ENCODE assay signal across 7 mouse cellular contexts in the genomic region with DNA sequence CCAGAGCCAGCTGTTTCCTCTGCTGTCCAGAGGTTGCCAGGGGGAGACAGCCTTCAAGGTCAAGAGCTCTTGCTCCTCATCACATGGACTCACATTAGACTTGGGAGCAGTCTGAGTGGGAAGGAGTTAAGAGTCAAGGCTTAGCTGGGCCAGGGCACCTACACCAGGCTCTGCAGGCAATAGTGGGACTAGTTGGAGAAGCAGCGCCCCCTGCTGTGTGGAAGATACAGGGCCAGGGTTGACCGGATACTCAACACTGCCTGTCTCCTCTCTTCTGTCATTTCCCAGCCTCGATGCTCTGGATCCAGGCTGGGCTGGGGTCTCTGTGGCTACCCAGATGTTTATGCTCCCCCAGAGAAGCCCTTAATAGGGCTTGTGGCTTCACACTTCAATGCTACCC. TPM values are rescaled to one million over a fixed set of nuclear protein-coding genes. Genes with fewer than 3 reads are reported as not detected.
DNase-seq lines count a peak whose midpoint lies in the region; ATAC-seq and TF ChIP-seq lines count a peak whose summit lies in the region.

No protein-coding gene starts in this region.

- peak; percentile 69 for TF ChIP-seq CTCF in kidney, postnatal 0 days (IDR thresholded peaks at IDR 0.05; ENCODE audit: low read depth)
- TF ChIP-seq CTCF in liver, postnatal 0 days (IDR thresholded peaks at IDR 0.05; ENCODE audit: low read depth), result peak; percentile 78

- H3K4me3 ChIP-seq in kidney, postnatal 0 days (replicated peaks; ENCODE audit: low read depth, low read length), result no peak overlapping the region
- H3K4me3 ChIP-seq in liver, postnatal 0 days (ENCODE audit: low read depth, low read length), result no peak overlapping the region

- H3K27ac ChIP-seq in kidney, postnatal 0 days, result no peak overlapping the region
- H3K27ac ChIP-seq in liver, postnatal 0 days (ENCODE audit: low read depth), result no peak overlapping the region

- no peak overlapping the region for H3K9ac ChIP-seq in kidney, postnatal 0 days (ENCODE audit: low read depth, low read length)
- H3K9ac ChIP-seq in liver, postnatal 0 days (replicated peaks), result no peak overlapping the region

- WGBS in kidney, postnatal 0 days, result 21% methylated on average over 3 of the region's 3 CpGs
- WGBS in liver, postnatal 0 days (ENCODE audit: insufficient replicate concordance), result 11% methylated on average over 3 of the region's 3 CpGs

- no peak for ATAC-seq in kidney, postnatal 0 days (replicated peaks; ENCODE audit: low FRiP score, low read depth)
- 0 out of 2 replicates have a peak, but pooled peaks have one; percentile 24 for ATAC-seq in liver, postnatal 0 days

- H3K4me2 ChIP-seq in kidney, postnatal 0 days (ENCODE audit: low read length), result no peak overlapping the region
- H3K4me2 ChIP-seq in liver, postnatal 0 days (ENCODE audit: low read depth, low read length), result no peak overlapping the region

- no peak for TF ChIP-seq EP300 in liver, postnatal 0 days (IDR thresholded peaks at IDR 0.05; ENCODE audit: low read depth)

- H3K9me3 ChIP-seq in kidney, postnatal 0 days (replicated peaks; ENCODE audit: low read length), result no peaks in the 10 kb centered on the region
- H3K9me3 ChIP-seq in liver, postnatal 0 days (ENCODE audit: low read length), result no peaks in the 10 kb centered on the region

- H3K36me3 ChIP-seq in kidney, postnatal 0 days (ENCODE audit: insufficient read depth, low read length), result no peaks in the 10 kb centered on the region
- no peaks in the 10 kb centered on the region for H3K36me3 ChIP-seq in liver, postnatal 0 days (replicated peaks; ENCODE audit: insufficient read depth, low read length)

- H3K4me1 ChIP-seq in kidney, postnatal 0 days (replicated peaks; ENCODE audit: insufficient read depth, low read length), result peaks cover 16% of the 10 kb centered on the region
- H3K4me1 ChIP-seq in liver, postnatal 0 days (ENCODE audit: insufficient read depth), result peaks cover 6% of the 10 kb centered on the region; the same call in 1 of the 2 replicates

- peak; percentile 44 to 45 for DNase-seq in lung, adult 18-20 months
- DNase-seq in lung, postnatal 25 days (ENCODE audit: low spot score), result no peak
- peak; percentile 77 for DNase-seq in NIH3T3 (ENCODE audit: low read depth)
- peak; percentile 16 for DNase-seq in c-Kit-negative CD71-positive TER-119-positive erythroid progenitor cells, embryonic 14.5 days (ENCODE audit: low read depth, low spot score)
- DNase-seq in kidney, postnatal 0 days (ENCODE audit: low spot score), result peak; percentile 71
- DNase-seq in liver, postnatal 0 days, result peak; percentile 80
- DNase-seq in thymus, postnatal 25 days, result peak; percentile 28

- no peaks in the 10 kb centered on the region for H3K27me3 ChIP-seq in kidney, postnatal 0 days (ENCODE audit: insufficient read depth, low read length)
- no peaks in the 10 kb centered on the region for H3K27me3 ChIP-seq in liver, postnatal 0 days (ENCODE audit: insufficient read depth, low read length)

RNA-seq across cellular contexts. Expression of a gene that starts 3.6 kb away (rescaled TPM):
- polyA plus RNA-seq in kidney, postnatal 0 days (2015; fragmentation: Nextera tagmentation; extraction: Ambion mirVana), result 1.2 and 1.5 TPM in 2 replicates
- 2.1 and 2.5 TPM in 2 replicates for polyA plus RNA-seq in liver, postnatal 0 days (2015; fragmentation: Nextera tagmentation; extraction: Ambion mirVana)

RNA-seq across cellular contexts. Expression of a gene that starts 40.2 kb away (rescaled TPM):
- polyA plus RNA-seq in kidney, postnatal 0 days (2015; fragmentation: Nextera tagmentation; extraction: Ambion mirVana), result 46.6 and 56.1 TPM in 2 replicates
- 59.4 and 67.0 TPM in 2 replicates for polyA plus RNA-seq in liver, postnatal 0 days (2015; fragmentation: Nextera tagmentation; extraction: Ambion mirVana)

RNA-seq across cellular contexts. Expression of a gene that starts 40.4 kb away (rescaled TPM):
- 427 and 460 TPM in 2 replicates for polyA plus RNA-seq in kidney, postnatal 0 days (2015; fragmentation: Nextera tagmentation; extraction: Ambion mirVana)
- 183 and 195 TPM in 2 replicates for polyA plus RNA-seq in liver, postnatal 0 days (2015; fragmentation: Nextera tagmentation; extraction: Ambion mirVana)
